Mouse (Mus musculus): ENCODE results near the gene Xpc. TPM values are rescaled to one million over a fixed set of nuclear protein-coding genes. Genes with fewer than 3 reads are reported as not detected.

The Xpc gene
- total and polyA plus RNA-seq, 3 experiments = 15.3 to 15.5 TPM; not detected in 1

- H3K9me3 ChIP-seq (replicated peaks; ENCODE audit: insufficient read depth, low read length) = no peaks in the 10 kb centered on the region
- H3K9ac ChIP-seq (ENCODE audit: control insufficient read depth, low read depth, low read length, poor library complexity, severe bottlenecking) = no peak overlapping the region
- H3K36me3 ChIP-seq (ENCODE audit: control insufficient read depth in 1 of 2, insufficient read depth in 2 of 2, low read length in 2 of 2) = no peaks in the 10 kb centered on the region
- no peak for TF ChIP-seq USF2 (IDR thresholded peaks at IDR 0.05; ENCODE audit: borderline replicate concordance in 1 of 2, insufficient read depth in 1 of 2, low read depth in 1 of 2, low read length in 2 of 2)
- TF ChIP-seq RAD21 (IDR thresholded peaks at IDR 0.05; ENCODE audit: low read depth, low read length) = no peak
- TF ChIP-seq NRF1 (IDR thresholded peaks at IDR 0.05; ENCODE audit: insufficient read depth, low read depth, low read length, poor library complexity, severe bottlenecking) = no peak
- no peak for TF ChIP-seq POLR2AphosphoS5 (IDR thresholded peaks at IDR 0.05; ENCODE audit: borderline replicate concordance, low read depth, low read length)
- TF ChIP-seq MXI1 (IDR thresholded peaks at IDR 0.05; ENCODE audit: low read depth, low read length) = no peak
- TF ChIP-seq RCOR1 (IDR thresholded peaks at IDR 0.05; ENCODE audit: low read depth, low read length) = no peak
- no peak for TF ChIP-seq TAL1 (IDR thresholded peaks at IDR 0.05; ENCODE audit: low read length)
- TF ChIP-seq ETS1 (IDR thresholded peaks at IDR 0.05; ENCODE audit: low read depth, low read length) = no peak
- no peak for TF ChIP-seq UBTF (IDR thresholded peaks at IDR 0.05; ENCODE audit: borderline replicate concordance, insufficient read depth, low read depth, low read length)
- no peak for TF ChIP-seq MYB (IDR thresholded peaks at IDR 0.05; ENCODE audit: low read depth, low read length)
- TF ChIP-seq MYC (IDR thresholded peaks at IDR 0.05; ENCODE audit: low read depth, low read length) = no peak
- TF ChIP-seq NELFE (IDR thresholded peaks at IDR 0.05; ENCODE audit: low read depth, low read length) = no peak
- no peak for TF ChIP-seq SIN3A (IDR thresholded peaks at IDR 0.05; ENCODE audit: low read length)
- no peak for DNase-seq (ENCODE audit: low read depth, low spot score)
- H3K79me2 ChIP-seq (ENCODE audit: control insufficient read depth, insufficient read depth, low read length, poor library complexity) = no peaks in the 10 kb centered on the region
- H3K4me3 ChIP-seq (ENCODE audit: control insufficient read depth in 1 of 2, insufficient read depth in 1 of 2, low read depth in 2 of 2, low read length in 2 of 2) = no peak overlapping the region
- H3K27me3 ChIP-seq (ENCODE audit: control insufficient read depth in 1 of 2, insufficient read depth in 2 of 2, low read length in 2 of 2) = 0 out of 4 replicates have a peak, but pooled peaks cover 0 to 1% of the 10 kb centered on the region in 2 experiments
- no peak overlapping the region for H3K27ac ChIP-seq (ENCODE audit: control insufficient read depth, low read depth, low read length)
- no peaks in the 10 kb centered on the region for H3K4me1 ChIP-seq (ENCODE audit: control insufficient read depth in 1 of 2, insufficient read depth in 2 of 2, low read length in 2 of 2)
Measured at GRCm38 (mm10) chr6:91533771-91534170, 18.1 kb upstream of the Xpc start.

- Histone ChIP-seq H3K4me3 (ENCODE audit: control insufficient read depth in 1 of 2, insufficient read depth in 1 of 2, low read depth in 2 of 2, low read length in 2 of 2) (no peak overlapping the region), H3K79me2 (ENCODE audit: control insufficient read depth, insufficient read depth, low read length, poor library complexity) (no peaks in the 10 kb centered on the region), H3K27me3 (ENCODE audit: control insufficient read depth in 1 of 2, insufficient read depth in 2 of 2, low read length in 2 of 2) (0 out of 4 replicates have a peak, but pooled peaks cover 0 to 1% of the 10 kb centered on the region in 2 experiments), H3K4me1 (ENCODE audit: control insufficient read depth in 1 of 2, insufficient read depth in 2 of 2, low read length in 2 of 2) (no peaks in the 10 kb centered on the region), H3K27ac (ENCODE audit: control insufficient read depth, low read depth, low read length) (no peak overlapping the region), H3K9ac (ENCODE audit: control insufficient read depth, low read depth, low read length, poor library complexity, severe bottlenecking) (no peak overlapping the region), H3K36me3 (ENCODE audit: control insufficient read depth in 1 of 2, insufficient read depth in 2 of 2, low read length in 2 of 2) (no peaks in the 10 kb centered on the region), H3K9me3 (replicated peaks; ENCODE audit: insufficient read depth, low read length) (no peaks in the 10 kb centered on the region)
- no peak for TF ChIP-seq GABPA (IDR thresholded peaks at IDR 0.05; ENCODE audit: low read depth, low read length)
- no peak for TF ChIP-seq NELFE (IDR thresholded peaks at IDR 0.05; ENCODE audit: low read depth, low read length)
- no peak for TF ChIP-seq HCFC1 (IDR thresholded peaks at IDR 0.05; ENCODE audit: low read depth, low read length)
- no peak for TF ChIP-seq MYC (IDR thresholded peaks at IDR 0.05; ENCODE audit: low read depth, low read length)
- no peak for TF ChIP-seq POLR2AphosphoS2 (IDR thresholded peaks at IDR 0.05; ENCODE audit: low read length)
- TF ChIP-seq NRF1 (IDR thresholded peaks at IDR 0.05; ENCODE audit: insufficient read depth, low read depth, low read length, poor library complexity, severe bottlenecking) = no peak
- no peak for TF ChIP-seq ELF1 (IDR thresholded peaks at IDR 0.05; ENCODE audit: low read depth, low read length)
- no peak for TF ChIP-seq SIN3A (IDR thresholded peaks at IDR 0.05; ENCODE audit: low read length)
- no peak for TF ChIP-seq JUND (IDR thresholded peaks at IDR 0.05; ENCODE audit: low read depth, low read length)
- TF ChIP-seq GATA1 (IDR thresholded peaks at IDR 0.05; ENCODE audit: low read depth, low read length) = no peak
- TF ChIP-seq TAL1 (IDR thresholded peaks at IDR 0.05; ENCODE audit: low read length) = no peak
- TF ChIP-seq USF2 (IDR thresholded peaks at IDR 0.05; ENCODE audit: borderline replicate concordance in 1 of 2, insufficient read depth in 1 of 2, low read depth in 1 of 2, low read length in 2 of 2) = no peak
- no peak for TF ChIP-seq RAD21 (IDR thresholded peaks at IDR 0.05; ENCODE audit: low read depth, low read length)
- TF ChIP-seq UBTF (IDR thresholded peaks at IDR 0.05; ENCODE audit: borderline replicate concordance, insufficient read depth, low read depth, low read length) = no peak
- TF ChIP-seq BHLHE40 (IDR thresholded peaks at IDR 0.05; ENCODE audit: borderline replicate concordance, low read depth, low read length) = no peak
- no peak for TF ChIP-seq ETS1 (IDR thresholded peaks at IDR 0.05; ENCODE audit: low read depth, low read length)
- no peak for DNase-seq (ENCODE audit: low read depth, low spot score)
Measured at GRCm38 (mm10) chr6:91533359-91533758, 17.7 kb upstream of the Xpc start.
